Mouse (Mus musculus) lung, postnatal 0 days (tissue): ENCODE data around the gene Tle6. TPM values are rescaled to one million over a fixed set of nuclear protein-coding genes. Genes with fewer than 3 reads are reported as not detected.

Experiments
- ATAC-seq: fragments of 200-750 bp; cut with Nextera tagmentation; 2 replicates; pipeline ENCODE4 v1.8.0; 2017; ENCODE audit warnings: moderate library complexity
- DNase-seq: peaks from one replicate; pipeline ENCODE4 v3.0.0-alpha.2; 2016; ENCODE audit warnings: low spot score
- H3K27ac ChIP-seq: fragments of 300-500 bp; sonication (generic); 2 replicates; pipeline ENCODE4 v1.5.1; 2014; ENCODE audit warnings: antibody characterized with exemption, mild to moderate bottlenecking, low read length, mixed read lengths
- H3K27me3 ChIP-seq: fragments of 300-500 bp; sonication (generic); replicated peaks from 2 replicates; pipeline ENCODE4 v1.6.1; 2014; ENCODE audit warnings: low read length, mixed read lengths; ENCODE audit not compliant: insufficient read depth
- H3K36me3 ChIP-seq: fragments of 300-500 bp; sonication (generic); 2 replicates; pipeline ENCODE4 v1.6.1; 2014; ENCODE audit warnings: low read length, mixed read lengths; ENCODE audit not compliant: insufficient read depth
- H3K4me1 ChIP-seq: fragments of 300-500 bp; sonication (generic); 2 replicates; pipeline ENCODE4 v1.6.1; 2014; ENCODE audit warnings: antibody characterized with exemption, low read depth, low read length, mixed read lengths; ENCODE audit not compliant: insufficient read depth
- H3K4me2 ChIP-seq: fragments of 300-500 bp; sonication (generic); replicated peaks from 2 replicates; pipeline ENCODE4 v1.6.1; 2014; ENCODE audit warnings: low read depth, mild to moderate bottlenecking, low read length, moderate library complexity, mixed read lengths
- H3K4me3 ChIP-seq: fragments of 300-500 bp; sonication (generic); 2 replicates; pipeline ENCODE4 v1.5.1; 2014; ENCODE audit warnings: low read depth, low read length
- H3K9ac ChIP-seq: fragments of 300-500 bp; sonication (generic); replicated peaks from 2 replicates; pipeline ENCODE4 v1.6.1; 2014; ENCODE audit warnings: low read depth, mild to moderate bottlenecking
- H3K9me3 ChIP-seq: fragments of 300-500 bp; sonication (generic); 2 replicates; pipeline ENCODE4 v1.6.1; 2016; ENCODE audit warnings: low read length, mixed read lengths
- CTCF ChIP-seq: IDR thresholded peaks from 2 replicates; pipeline ENCODE4 v1.5.1; 2016; ENCODE audit warnings: antibody characterized with exemption, mild to moderate bottlenecking
- EP300 ChIP-seq: IDR thresholded peaks from 2 replicates; pipeline ENCODE4 v1.6.1; 2016; ENCODE audit warnings: antibody characterized with exemption, mild to moderate bottlenecking, control low read depth
- WGBS: fragments of 180-500 bp; shearing (Covaris S2); extraction: QIAGEN DNeasy Blood & Tissue Kit; methylation state at CpG from one replicate; pipeline ENCODE4 v1.1.7; 2014; 5-methylcytosine and 5-hydroxymethylcytosine counted together
- polyA plus RNA-seq: library from polyadenylated mRNA; unstranded; fragments of >200 nt; fragmentation: Nextera tagmentation; extraction: Ambion mirVana; gene quantifications from 2 replicates; pipeline ENCODE4 v1.2.1, GENCODE M21; 2015

The Tle6 gene
- polyA plus RNA-seq, 1 experiment from 2014 or later: 12.8 TPM

DNA sequence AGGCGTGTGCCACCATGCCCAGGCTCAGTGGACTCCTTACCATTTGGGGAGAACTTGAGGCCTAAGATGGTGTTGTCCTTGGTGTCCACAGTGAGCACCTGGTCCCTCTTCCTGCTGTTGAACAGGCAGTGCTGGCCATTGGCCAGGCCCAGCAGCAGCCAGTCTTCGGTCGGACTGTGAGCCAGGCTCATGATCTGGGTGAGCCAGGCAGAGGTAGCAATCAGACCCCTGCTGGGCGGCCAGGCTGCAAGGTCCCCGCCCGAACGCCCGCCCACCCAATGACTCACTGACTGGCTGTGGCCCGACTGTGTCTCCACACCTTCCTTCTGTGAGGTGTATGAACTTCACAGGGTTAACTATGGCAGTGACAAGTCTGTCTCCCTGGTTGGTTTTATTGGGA lies 9.0 kb downstream of the Tle6 start:
- H3K27me3 ChIP-seq: no peaks in the 10 kb centered on the region
- no peak for DNase-seq
- TF ChIP-seq CTCF (no peak), EP300 (no peak)
- H3K4me2 ChIP-seq: no peak overlapping the region
- H3K27ac ChIP-seq: no peak overlapping the region
- peaks cover 5% of the 10 kb centered on the region; the same call in 1 of the 2 replicates for H3K36me3 ChIP-seq
- H3K9me3 ChIP-seq: no peaks in the 10 kb centered on the region
- H3K4me1 ChIP-seq: peaks cover 5% of the 10 kb centered on the region; the same call in 1 of the 2 replicates
- H3K4me3 ChIP-seq: no peak overlapping the region
- no peak overlapping the region for H3K9ac ChIP-seq
- no peak for ATAC-seq
- WGBS: 58% methylated on average over 9 of the region's 9 CpGs

DNA sequence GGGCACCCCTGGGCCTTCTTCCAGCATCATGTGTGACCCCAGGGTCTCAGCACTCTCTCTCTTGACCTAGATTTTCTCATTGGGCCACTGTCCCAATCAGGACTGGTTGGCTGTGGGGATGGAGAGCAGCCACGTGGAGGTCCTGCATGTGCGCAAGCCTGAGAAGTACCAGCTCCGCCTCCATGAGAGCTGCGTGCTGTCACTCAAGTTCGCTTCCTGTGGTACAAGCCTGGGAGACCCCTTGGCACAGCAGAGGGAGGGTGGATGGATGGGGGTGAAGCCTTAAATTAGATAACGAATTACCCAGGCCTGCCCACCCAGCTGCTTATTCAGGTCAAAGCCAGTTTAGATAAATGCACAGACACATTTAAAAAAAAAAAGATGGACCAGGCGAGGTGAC lies 12.1 kb downstream of the Tle6 start:
- Histone ChIP-seq H3K27ac (no peak overlapping the region), H3K27me3 (no peaks in the 10 kb centered on the region), H3K4me1 (no peaks in the 10 kb centered on the region), H3K4me2 (no peak overlapping the region), H3K36me3 (peaks cover 5% of the 10 kb centered on the region; the same call in 1 of the 2 replicates), H3K9me3 (no peaks in the 10 kb centered on the region), H3K9ac (no peak overlapping the region), H3K4me3 (no peak overlapping the region)
- TF ChIP-seq CTCF: no peak
- no peak for TF ChIP-seq EP300
- no peak for ATAC-seq
- 67% methylated on average over 7 of the region's 7 CpGs for WGBS
- DNase-seq: no peak

GRCm38 (mm10) chr10:81583347-81583746 lies 17.5 kb downstream of the Tle6 start:
- Histone ChIP-seq H3K4me2 (no peak overlapping the region), H3K4me3 (no peak overlapping the region), H3K9ac (no peak overlapping the region), H3K4me1 (no peaks in the 10 kb centered on the region), H3K36me3 (peaks cover 5% of the 10 kb centered on the region; the same call in 1 of the 2 replicates), H3K27ac (no peak overlapping the region), H3K27me3 (no peaks in the 10 kb centered on the region), H3K9me3 (no peaks in the 10 kb centered on the region)
- DNase-seq (no peak), ATAC-seq (no peak)
- 58% methylated on average over 6 of the region's 6 CpGs for WGBS
- no peak for TF ChIP-seq CTCF
- TF ChIP-seq EP300: no peak

DNA sequence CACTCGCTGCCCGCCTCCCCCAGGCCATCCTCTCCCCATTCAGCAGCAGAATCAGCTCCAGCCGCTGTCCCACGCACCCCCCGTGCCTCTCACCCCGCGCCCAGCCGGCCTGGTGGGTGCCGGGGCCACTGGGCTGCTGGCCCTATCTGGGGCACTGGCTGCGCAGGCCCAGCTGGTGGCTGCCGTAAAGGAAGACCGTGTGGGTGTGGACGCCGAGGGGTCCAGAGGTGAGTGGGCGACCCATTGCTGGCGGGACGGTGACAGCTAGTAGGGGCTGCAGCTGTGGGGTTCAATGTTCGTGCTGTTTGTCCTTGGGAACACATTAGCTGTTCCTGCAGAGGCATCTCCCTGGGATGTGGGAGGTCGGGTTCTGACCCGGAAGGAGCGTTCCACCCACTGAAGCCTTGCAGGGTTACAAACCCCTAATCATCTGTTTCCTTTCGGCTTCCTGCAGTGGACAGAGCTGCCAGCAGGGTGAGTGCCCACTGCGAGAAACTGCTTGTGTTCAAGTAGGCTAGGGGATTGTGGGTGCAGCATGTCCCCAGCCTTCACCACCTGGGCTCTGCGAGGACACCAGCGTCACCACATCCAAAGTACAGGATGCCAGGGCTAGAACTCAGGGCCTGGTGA lies 20.3 kb downstream of the Tle6 start:
- no peaks in the 10 kb centered on the region; the same call in 1 of the 2 replicates for H3K27me3 ChIP-seq
- WGBS: 42% methylated on average over 22 of the region's 25 CpGs
- no peak overlapping the region for H3K4me2 ChIP-seq
- H3K4me1 ChIP-seq: peaks cover 5% of the 10 kb centered on the region; the same call in 1 of the 2 replicates
- no peak overlapping the region for H3K9ac ChIP-seq
- ATAC-seq (peak; percentile 18; the same call in 1 of the 2 replicates), DNase-seq (no peak)
- H3K36me3 ChIP-seq: no peaks in the 10 kb centered on the region
- no peaks in the 10 kb centered on the region for H3K9me3 ChIP-seq
- TF ChIP-seq CTCF: peak; percentile 64
- TF ChIP-seq EP300: no peak
- H3K27ac ChIP-seq: no peak overlapping the region
- no peak overlapping the region for H3K4me3 ChIP-seq

DNA sequence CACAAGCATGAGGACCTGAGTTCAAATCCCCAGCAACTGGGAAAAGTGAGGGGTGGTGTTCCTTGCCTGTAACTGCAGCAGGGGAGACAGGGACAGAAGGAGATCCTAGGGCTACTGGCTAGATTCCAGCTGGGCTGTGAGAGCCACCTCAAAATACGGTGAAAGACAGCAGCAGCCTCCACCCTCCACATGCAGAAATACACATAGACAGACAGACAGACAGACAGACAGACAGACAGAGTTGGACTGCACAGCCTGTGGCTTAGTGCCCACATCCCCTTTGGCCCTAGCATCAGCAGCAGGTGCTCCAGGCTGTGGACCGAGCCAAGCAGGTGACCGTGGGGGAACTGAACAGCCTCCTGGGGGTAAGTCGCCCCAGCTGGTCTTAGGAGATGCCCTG lies 20.9 kb downstream of the Tle6 start:
- H3K4me2 ChIP-seq: no peak overlapping the region
- H3K4me1 ChIP-seq: peaks cover 7% of the 10 kb centered on the region; the same call in 1 of the 2 replicates
- no peak overlapping the region for H3K27ac ChIP-seq
- no peaks in the 10 kb centered on the region for H3K9me3 ChIP-seq
- no peak for DNase-seq
- no peaks in the 10 kb centered on the region for H3K36me3 ChIP-seq
- H3K9ac ChIP-seq: no peak overlapping the region
- WGBS: 54% methylated on average over 2 of the region's 4 CpGs
- H3K27me3 ChIP-seq: no peaks in the 10 kb centered on the region; the same call in 1 of the 2 replicates
- TF ChIP-seq CTCF: no peak
- ATAC-seq: no peak
- H3K4me3 ChIP-seq: no peak overlapping the region

- Histone ChIP-seq H3K9me3 (no peaks in the 10 kb centered on the region), H3K4me2 (peak overlapping the region; percentile 90), H3K27ac (no peak overlapping the region), H3K4me3 (peak overlapping the region; percentile 57), H3K27me3 (no peaks in the 10 kb centered on the region; the same call in 1 of the 2 replicates), H3K36me3 (no peaks in the 10 kb centered on the region), H3K9ac (peak overlapping the region; percentile 52), H3K4me1 (peaks cover 21% of the 10 kb centered on the region)
- no peak for TF ChIP-seq EP300
- TF ChIP-seq CTCF: no peak
- no peak for ATAC-seq
- peak; percentile 15 for DNase-seq
- 2% methylated on average over 6 of the region's 6 CpGs for WGBS
Observed at GRCm38 (mm10) chr10:81575695-81576094, 25.2 kb downstream of the Tle6 start.
